Mouse (Mus musculus) midbrain, embryonic 12.5 days (tissue): ENCODE measurements around the gene Chst11. TPM values are rescaled to one million over a fixed set of nuclear protein-coding genes. Genes with fewer than 3 reads are reported as not detected.
"Not testable (repeated sequence)": the region's sequence is repeated elsewhere in the genome, so short reads cannot be mapped to it uniquely, and the experiment has no call there.

Source experiments
- ATAC-seq: fragments of 200-750 bp; cut with Nextera tagmentation; 2 replicates; pipeline ENCODE4 v1.8.0; 2017; ENCODE audit warnings: low read depth, moderate TSS enrichment, moderate library complexity; ENCODE audit not compliant: low FRiP score
- H3K27ac ChIP-seq: fragments of 300-500 bp; sonication (generic); replicated peaks from 2 replicates; pipeline ENCODE4 v1.5.1; 2016; ENCODE audit warnings: mild to moderate bottlenecking
- H3K27me3 ChIP-seq: fragments of 300-500 bp; sonication (generic); 2 replicates; pipeline ENCODE4 v1.6.1; 2016; ENCODE audit warnings: mild to moderate bottlenecking
- H3K36me3 ChIP-seq: fragments of 300-500 bp; sonication (generic); 2 replicates; pipeline ENCODE4 v1.6.1; 2016
- H3K4me1 ChIP-seq: fragments of 300-500 bp; sonication (generic); 2 replicates; pipeline ENCODE4 v1.6.1; 2016
- H3K4me2 ChIP-seq: fragments of 300-500 bp; sonication (generic); replicated peaks from 2 replicates; pipeline ENCODE4 v1.6.1; 2016; ENCODE audit warnings: mild to moderate bottlenecking, moderate library complexity
- H3K4me3 ChIP-seq: fragments of 300-500 bp; sonication (generic); 2 replicates; pipeline ENCODE4 v1.5.1; 2016; ENCODE audit warnings: mild to moderate bottlenecking
- H3K9ac ChIP-seq: fragments of 300-500 bp; sonication (generic); replicated peaks from 2 replicates; pipeline ENCODE4 v1.6.1; 2016; ENCODE audit warnings: mild to moderate bottlenecking, moderate library complexity
- H3K9me3 ChIP-seq: fragments of 300-500 bp; sonication (generic); 2 replicates; pipeline ENCODE4 v1.6.1; 2016; ENCODE audit warnings: mild to moderate bottlenecking
- WGBS: fragments of 180-500 bp; shearing (Covaris S2); methylation state at CpG from one replicate; pipeline ENCODE4 v1.1.7; 2016; 5-methylcytosine and 5-hydroxymethylcytosine counted together
- polyA plus RNA-seq: library from polyadenylated mRNA; unstranded; fragments of >200 nt; fragmentation: Nextera tagmentation; extraction: Ambion mirVana; gene quantifications from 2 replicates; pipeline ENCODE4 v1.2.1, GENCODE M21; 2016

The Chst11 gene
- polyA plus RNA-seq, 1 experiment from 2014 or later, result 2.3 TPM

DNA sequence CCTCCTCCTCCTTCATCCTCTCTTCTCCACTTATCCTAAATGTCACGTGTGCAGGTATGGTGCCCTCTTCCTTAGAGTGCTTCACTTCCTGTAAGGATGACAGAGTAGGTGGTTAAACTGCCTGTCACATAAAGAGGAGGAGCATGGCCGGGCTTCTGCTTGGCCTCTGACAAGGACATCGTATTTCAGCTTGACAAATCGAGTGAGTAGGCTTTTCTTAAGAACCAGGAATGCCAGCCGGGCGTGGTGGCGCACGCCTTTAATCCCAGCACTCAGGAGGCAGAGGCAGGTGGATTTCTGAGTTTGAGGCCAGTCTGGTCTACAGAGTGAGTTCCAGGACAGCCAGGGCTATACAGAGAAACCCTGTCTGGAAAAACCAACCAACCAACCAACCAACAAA is 134.2 kb downstream of the Chst11 start:
- H3K4me3 ChIP-seq, H3K4me2 ChIP-seq, H3K9me3 ChIP-seq, H3K9ac ChIP-seq, H3K27ac ChIP-seq, ATAC-seq, H3K36me3 ChIP-seq: not testable (repeated sequence)
- WGBS, result 89% methylated on average over 8 of the region's 8 CpGs
- Histone ChIP-seq H3K4me1 (peaks cover 14% of the 10 kb centered on the region), H3K27me3 (peaks cover 15% of the 10 kb centered on the region)

DNA sequence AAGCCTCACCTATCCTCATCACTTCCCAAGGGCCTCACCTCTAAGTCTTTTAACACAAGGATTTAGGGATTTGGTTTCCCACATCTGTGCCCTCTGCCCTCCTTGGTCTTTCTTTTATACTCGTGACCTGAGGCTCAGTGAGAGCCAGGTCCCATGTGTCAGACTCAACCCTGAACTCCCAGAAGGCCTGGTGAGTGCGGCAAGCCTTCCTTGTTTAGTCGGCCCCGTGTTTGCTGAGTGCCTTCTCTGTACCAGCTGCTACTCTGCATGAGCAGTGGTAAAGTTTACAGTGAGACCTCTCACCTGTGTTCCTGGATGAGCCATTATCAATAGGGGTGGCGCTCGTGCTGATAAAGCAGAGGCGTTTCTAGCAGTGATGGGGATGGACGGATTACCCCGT is 134.6 kb downstream of the Chst11 start:
- no peak overlapping the region for H3K9ac ChIP-seq
- no peak for ATAC-seq
- H3K27me3 ChIP-seq, result peaks cover 14% of the 10 kb centered on the region
- H3K4me1 ChIP-seq, result peaks cover 14% of the 10 kb centered on the region
- H3K27ac ChIP-seq, result no peak overlapping the region
- H3K4me2 ChIP-seq, result no peak overlapping the region
- no peaks in the 10 kb centered on the region for H3K9me3 ChIP-seq
- H3K4me3 ChIP-seq, result no peak overlapping the region
- no peaks in the 10 kb centered on the region for H3K36me3 ChIP-seq
- 80% methylated on average over 9 of the region's 9 CpGs for WGBS

DNA sequence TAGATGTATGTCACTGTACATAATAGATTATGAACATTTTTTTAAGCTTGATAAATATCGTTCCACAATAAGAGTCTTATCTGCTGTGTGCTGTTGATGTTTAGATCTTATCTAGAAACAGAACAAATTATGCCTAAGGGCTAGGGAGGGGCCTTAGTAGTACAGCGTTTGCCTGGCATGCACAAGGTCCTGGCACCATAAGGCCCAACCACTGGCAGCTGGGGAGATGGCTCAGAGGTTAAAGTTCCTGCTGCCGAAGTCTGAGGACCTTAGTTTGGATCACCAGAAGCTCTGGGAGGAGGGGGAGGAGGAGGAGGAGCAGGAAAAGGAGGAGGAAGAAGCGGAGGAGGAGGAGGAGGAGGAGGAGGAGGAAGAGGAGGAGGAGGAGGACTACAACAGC is 135.6 kb downstream of the Chst11 start:
- Histone ChIP-seq H3K36me3 (no peaks in the 10 kb centered on the region), H3K4me1 (peaks cover 14% of the 10 kb centered on the region), H3K9me3 (no peaks in the 10 kb centered on the region), H3K27ac (no peak overlapping the region), H3K4me3 (no peak overlapping the region), H3K27me3 (peaks cover 4% of the 10 kb centered on the region), H3K9ac (no peak overlapping the region), H3K4me2 (no peak overlapping the region)
- ATAC-seq, result no peak
- WGBS, result 84% methylated on average over 4 of the region's 4 CpGs

DNA sequence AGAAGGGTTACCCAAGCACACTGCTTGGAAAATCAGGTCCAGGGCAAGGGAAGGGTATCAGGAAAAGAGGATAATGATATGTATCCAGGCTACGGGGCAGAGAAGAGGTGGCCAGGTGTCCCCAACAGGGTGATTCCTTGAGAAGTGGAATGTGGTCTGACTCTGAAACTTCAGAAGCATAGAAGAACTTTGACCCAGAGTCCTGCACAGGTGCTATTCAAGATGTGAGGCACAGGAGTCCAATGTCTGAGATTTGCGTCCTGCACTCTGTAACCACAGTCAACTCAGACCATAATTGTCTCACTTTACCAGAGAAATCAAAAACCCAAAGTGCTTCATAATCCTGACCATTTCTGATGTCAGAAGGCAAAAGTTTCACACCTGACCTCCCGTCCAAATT is 139.3 kb downstream of the Chst11 start:
- 89% methylated on average over 3 of the region's 3 CpGs for WGBS
- no peaks in the 10 kb centered on the region for H3K9me3 ChIP-seq
- H3K36me3 ChIP-seq, result no peaks in the 10 kb centered on the region
- peaks cover 12% of the 10 kb centered on the region; the same call in 1 of the 2 replicates for H3K4me1 ChIP-seq
- no peak for ATAC-seq
- H3K4me2 ChIP-seq, result no peak overlapping the region
- no peak overlapping the region for H3K27ac ChIP-seq
- no peak overlapping the region for H3K9ac ChIP-seq
- H3K4me3 ChIP-seq, result no peak overlapping the region
- no peaks in the 10 kb centered on the region; the same call in 1 of the 2 replicates for H3K27me3 ChIP-seq

DNA sequence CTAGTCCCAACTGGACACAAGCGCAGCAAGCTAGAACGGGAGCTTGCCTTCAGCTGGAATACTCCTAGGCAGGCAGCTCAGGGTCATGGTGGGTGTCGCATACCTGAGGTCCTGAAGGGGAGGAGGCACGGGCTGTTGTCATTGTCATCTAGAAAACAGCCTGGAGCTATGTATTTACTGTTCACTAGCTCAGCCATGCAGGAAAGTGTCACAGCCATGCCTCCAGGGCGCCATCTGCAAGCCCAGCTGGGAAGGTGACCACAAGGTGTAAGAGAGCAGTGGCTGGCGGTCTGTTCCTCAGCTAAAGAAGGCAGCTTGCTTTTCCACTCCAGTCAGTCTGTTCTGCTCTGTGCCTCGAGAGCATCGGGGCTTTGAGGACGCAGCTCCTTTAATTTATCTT is 141.1 kb downstream of the Chst11 start:
- no peaks in the 10 kb centered on the region for H3K36me3 ChIP-seq
- H3K9ac ChIP-seq, result no peak overlapping the region
- no peak overlapping the region for H3K27ac ChIP-seq
- no peak overlapping the region for H3K4me3 ChIP-seq
- H3K9me3 ChIP-seq, result no peaks in the 10 kb centered on the region
- peaks cover 9% of the 10 kb centered on the region for H3K27me3 ChIP-seq
- WGBS, result 69% methylated on average over 9 of the region's 9 CpGs
- no peak for ATAC-seq
- H3K4me2 ChIP-seq, result no peak overlapping the region
- H3K4me1 ChIP-seq, result peaks cover 27% of the 10 kb centered on the region

DNA sequence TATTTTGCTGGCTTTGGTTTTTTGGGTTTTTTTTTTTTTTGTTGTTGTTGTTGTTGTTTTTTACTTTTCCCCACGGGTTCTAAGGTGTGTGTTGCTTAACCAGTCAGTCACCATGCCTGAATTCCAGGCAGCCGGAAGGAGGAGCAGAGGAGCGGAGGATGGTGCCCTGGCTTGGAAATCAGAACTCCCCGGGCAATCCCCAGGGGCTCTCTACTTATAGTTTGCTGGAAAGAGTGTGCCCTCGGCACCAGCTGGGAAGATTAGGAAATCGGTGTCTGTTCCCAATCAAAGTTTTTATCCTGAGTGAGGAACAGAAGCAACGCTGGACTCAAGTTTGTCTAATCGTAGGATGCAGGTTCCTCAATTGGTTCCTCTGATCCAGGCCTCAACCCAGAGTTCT is 143.1 kb downstream of the Chst11 start:
- Histone ChIP-seq H3K4me3 (no peak overlapping the region), H3K9ac (no peak overlapping the region), H3K4me1 (peaks cover 29% of the 10 kb centered on the region), H3K27me3 (peaks cover 28% of the 10 kb centered on the region), H3K27ac (no peak overlapping the region), H3K4me2 (no peak overlapping the region), H3K9me3 (no peaks in the 10 kb centered on the region), H3K36me3 (no peaks in the 10 kb centered on the region)
- no peak for ATAC-seq
- 76% methylated on average over 8 of the region's 8 CpGs for WGBS

DNA sequence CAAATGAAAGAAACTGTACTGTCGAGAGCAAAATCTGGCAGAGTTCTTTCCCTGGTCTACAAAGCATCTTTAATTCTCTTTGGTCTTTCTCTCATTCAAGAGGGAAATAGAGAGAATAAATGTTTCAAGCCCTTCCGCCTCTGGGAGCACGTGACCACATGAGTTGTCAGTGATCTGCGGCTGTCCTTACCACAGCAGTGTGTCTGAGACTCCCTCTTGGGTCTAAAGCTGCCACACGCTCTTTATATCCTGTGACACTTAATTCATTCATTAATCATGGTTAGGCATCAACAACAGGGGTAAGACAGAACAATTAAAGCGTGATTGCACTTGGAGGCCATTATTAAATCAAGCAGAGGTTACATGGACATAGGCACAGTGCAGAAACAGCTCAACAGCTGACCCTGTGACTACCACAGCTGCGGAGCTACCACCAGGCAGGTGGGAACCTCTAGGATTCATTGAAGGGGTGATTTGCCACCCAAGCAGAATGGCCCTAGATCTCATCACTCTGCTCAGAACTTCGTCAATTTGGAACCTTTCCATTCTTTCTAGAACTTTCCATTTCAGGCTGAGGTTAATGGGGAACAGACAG is 144.4 kb downstream of the Chst11 start:
- Histone ChIP-seq H3K27ac (no peak overlapping the region), H3K4me3 (no peak overlapping the region), H3K27me3 (peaks cover 32% of the 10 kb centered on the region), H3K9me3 (no peaks in the 10 kb centered on the region), H3K4me1 (peaks cover 42% of the 10 kb centered on the region), H3K36me3 (no peaks in the 10 kb centered on the region), H3K4me2 (no peak overlapping the region), H3K9ac (no peak overlapping the region)
- ATAC-seq, result no peak
- WGBS, result 80% methylated on average over 8 of the region's 8 CpGs

DNA sequence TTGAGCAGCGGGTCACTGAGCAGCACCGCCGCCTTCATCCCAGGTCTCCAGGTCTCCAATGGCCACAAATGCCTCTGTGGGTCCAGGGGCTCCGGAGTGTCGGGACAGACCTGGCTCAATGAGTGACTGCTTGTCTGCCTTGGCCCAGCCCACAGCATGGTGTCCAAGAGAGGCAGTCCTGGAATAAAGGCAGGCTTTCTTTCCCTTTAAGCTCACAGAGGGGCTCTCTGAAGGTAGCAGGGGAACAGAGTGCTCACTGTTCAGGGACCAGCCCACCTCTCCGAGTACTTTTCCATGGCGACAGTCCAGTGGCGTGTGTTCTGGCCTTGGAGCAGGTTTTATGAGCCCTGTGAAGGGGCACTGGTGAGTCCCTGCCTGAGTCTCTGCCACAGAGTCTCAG is 145.3 kb downstream of the Chst11 start:
- Histone ChIP-seq H3K4me3 (no peak overlapping the region), H3K9me3 (no peaks in the 10 kb centered on the region), H3K27me3 (peaks cover 32% of the 10 kb centered on the region), H3K4me1 (peaks cover 47% of the 10 kb centered on the region), H3K4me2 (no peak overlapping the region), H3K9ac (no peak overlapping the region), H3K36me3 (no peaks in the 10 kb centered on the region), H3K27ac (no peak overlapping the region)
- ATAC-seq, result no peak
- 47% methylated on average over 8 of the region's 8 CpGs for WGBS

DNA sequence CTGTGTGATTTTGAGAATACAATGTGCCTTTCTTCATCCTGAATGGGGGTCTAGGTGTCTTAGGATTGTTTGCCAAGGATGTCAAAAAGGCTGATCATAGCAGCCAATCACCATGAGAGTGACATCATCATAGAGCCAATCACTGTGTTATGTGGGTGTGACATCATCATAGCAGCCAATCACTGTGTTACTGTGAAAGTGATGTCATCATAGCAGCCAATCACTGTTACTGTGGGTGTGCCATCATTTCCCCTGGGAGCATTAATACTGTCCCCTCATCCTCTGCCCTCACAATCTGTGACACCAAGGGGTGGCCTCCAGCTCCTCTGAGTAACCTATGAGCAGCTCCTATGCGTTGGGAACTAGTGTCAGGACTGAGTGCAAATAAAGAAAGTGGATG is 146.6 kb downstream of the Chst11 start:
- WGBS, result 79% methylated on average over 1 of the region's 1 CpGs
- Histone ChIP-seq H3K4me2 (no peak overlapping the region), H3K27me3 (peaks cover 37% of the 10 kb centered on the region), H3K9me3 (no peaks in the 10 kb centered on the region), H3K4me3 (no peak overlapping the region), H3K4me1 (peaks cover 44% of the 10 kb centered on the region), H3K27ac (no peak overlapping the region), H3K9ac (no peak overlapping the region), H3K36me3 (no peaks in the 10 kb centered on the region)
- ATAC-seq, result no peak

DNA sequence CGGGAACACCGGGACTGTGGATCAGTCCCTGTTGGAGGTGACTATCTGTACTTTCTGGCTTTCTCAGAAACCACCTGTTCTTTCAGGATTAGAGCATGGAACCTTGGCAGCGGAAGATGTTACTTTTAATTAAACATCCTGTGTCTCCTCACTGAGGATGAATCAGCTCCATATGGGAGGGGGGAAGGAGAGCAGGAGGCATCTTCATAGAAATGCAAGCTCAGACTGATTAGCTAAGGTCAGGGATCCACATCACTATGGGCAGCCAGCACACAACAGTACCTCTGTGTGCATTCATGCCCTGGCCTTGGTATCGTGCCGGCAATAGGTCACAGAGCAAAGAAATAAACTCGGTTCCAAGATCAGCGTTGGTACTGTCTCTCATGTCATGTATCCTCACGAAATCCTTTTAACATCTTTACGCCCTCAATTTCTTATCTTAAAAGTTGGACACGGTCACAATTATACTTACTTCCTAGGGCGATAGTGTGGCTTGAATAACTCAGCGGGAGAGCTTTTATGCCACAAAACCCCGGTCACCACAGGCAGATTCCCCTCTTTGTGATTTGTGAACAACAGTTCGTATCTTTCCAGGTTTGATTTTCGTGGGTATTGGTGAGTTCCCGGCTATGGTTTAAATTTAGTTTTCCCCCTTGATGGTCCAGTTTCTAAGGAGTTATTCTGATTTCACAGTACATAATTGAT is 148.7 kb downstream of the Chst11 start:
- Histone ChIP-seq H3K4me3 (no peak overlapping the region), H3K4me2 (peak overlapping the region; percentile 26), H3K27ac (no peak overlapping the region), H3K36me3 (no peaks in the 10 kb centered on the region), H3K9ac (no peak overlapping the region), H3K4me1 (peaks cover 38% of the 10 kb centered on the region), H3K27me3 (peaks cover 44% of the 10 kb centered on the region), H3K9me3 (no peaks in the 10 kb centered on the region)
- WGBS, result 15% methylated on average over 16 of the region's 16 CpGs
- no peak; the same call in 1 of the 2 replicates for ATAC-seq

DNA sequence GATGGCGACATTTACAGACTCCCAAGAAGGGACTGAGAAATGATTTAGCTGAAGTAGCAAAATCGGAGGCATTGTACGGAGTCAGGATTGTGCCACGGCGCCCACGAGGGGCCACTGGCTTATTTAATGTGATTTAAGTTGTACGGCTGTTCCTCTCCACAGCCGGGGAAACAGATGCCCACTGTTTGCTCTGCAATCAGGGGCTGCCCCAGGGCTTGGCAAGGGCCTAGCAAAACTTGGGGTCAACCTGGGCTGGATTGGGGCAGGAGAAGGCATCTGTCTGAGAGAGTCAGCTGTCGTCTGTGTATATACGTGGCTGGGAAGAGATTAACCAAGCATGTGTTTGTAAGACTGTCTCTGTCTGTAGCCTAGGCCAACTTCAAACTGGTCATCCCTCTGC is 149.6 kb downstream of the Chst11 start:
- ATAC-seq, result no peak
- Histone ChIP-seq H3K9ac (no peak overlapping the region), H3K27me3 (peaks cover 44% of the 10 kb centered on the region), H3K36me3 (no peaks in the 10 kb centered on the region), H3K4me3 (no peak overlapping the region), H3K4me2 (peak overlapping the region; percentile 26), H3K4me1 (peaks cover 36% of the 10 kb centered on the region), H3K9me3 (no peaks in the 10 kb centered on the region), H3K27ac (no peak overlapping the region; the same call in 1 of the 2 replicates)
- 31% methylated on average over 10 of the region's 10 CpGs for WGBS

DNA sequence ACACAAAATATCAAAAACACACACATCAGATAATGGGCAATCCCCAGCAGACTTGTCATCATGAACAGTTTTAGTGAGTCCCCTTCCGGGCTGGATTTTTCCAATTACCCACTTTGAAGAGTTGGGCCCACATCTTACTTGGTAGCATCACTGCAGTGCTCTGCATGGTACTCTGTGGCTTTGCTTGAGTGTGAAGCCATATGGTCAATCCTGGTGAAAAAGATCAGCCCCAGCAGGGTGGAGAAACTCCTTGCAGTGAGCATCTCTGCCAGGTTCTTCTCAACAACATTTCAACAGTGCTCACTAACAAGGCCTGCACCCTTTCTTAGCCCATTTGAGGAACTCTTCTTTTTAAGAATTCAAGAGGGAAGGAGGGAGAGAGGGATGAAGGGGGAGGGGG is 150.7 kb downstream of the Chst11 start:
- H3K27me3 ChIP-seq, result peaks cover 40% of the 10 kb centered on the region
- H3K4me1 ChIP-seq, result peaks cover 36% of the 10 kb centered on the region
- H3K36me3 ChIP-seq, result no peaks in the 10 kb centered on the region
- no peak overlapping the region for H3K4me3 ChIP-seq
- H3K27ac ChIP-seq, result no peak overlapping the region
- H3K9me3 ChIP-seq, result no peaks in the 10 kb centered on the region
- no peak for ATAC-seq
- 78% methylated on average over 1 of the region's 1 CpGs for WGBS
- no peak overlapping the region for H3K9ac ChIP-seq
- H3K4me2 ChIP-seq, result no peak overlapping the region
